Mouse (Mus musculus) left cerebral cortex, postnatal 14 days (tissue): Measurements from ENCODE around the gene Rsph3b. TPM values are rescaled to one million over a fixed set of nuclear protein-coding genes. Genes with fewer than 3 reads are reported as not detected.
A peak's percentile ranks its signal among the peaks of the same experiment; 100 is the strongest.
"Not testable (repeated sequence)": the region's sequence is repeated elsewhere in the genome, so short reads cannot be mapped to it uniquely, and the experiment has no call there.

Experiments
- DNase-seq, 2 experiments: peaks; one replicate each; pipeline ENCODE4 v3.0.0; 2021 to 2022; ENCODE audit warnings: low spot score in 2 of 2, mixed read lengths in 1 of 2
- intact Hi-C: fragments of 180-260 bp; cut with DNase I; formaldehyde crosslinking; loops from one replicate; pipeline ENCODE4 v1.15.1; 2025
- long read RNA-seq, 2 experiments: library from polyadenylated mRNA; stranded (forward); transcript quantifications; one replicate each; pipeline ENCODE4 v2.0.0; 2021
- total RNA-seq, 2 experiments: library from RNA; stranded (reverse); gene quantifications; 2 replicates each; pipeline ENCODE4 v1.2.3; 2021

Rsph3b gene
- 10 to 100 TPM; 29.1 to 31.0 TPM for total RNA-seq
- long read RNA-seq, experiment 1, transcript Rsph3b-202 (8 exons, 2,243 nt) = major isoform, 21 of 22 reads
- long read RNA-seq, experiment 1, partial matches to known transcripts = 0 of 22 reads
- long read RNA-seq, experiment 1, other reads (novel, unspliced or antisense) = 1 of 22 reads
- long read RNA-seq, experiment 2, transcript Rsph3b-202 (8 exons, 2,243 nt) = major isoform, 11 of 15 reads
- long read RNA-seq, experiment 2, partial matches to known transcripts = 2 of 15 reads
- long read RNA-seq, experiment 2, other reads (novel, unspliced or antisense) = 2 of 15 reads

- DNase-seq = peak; percentile 75 to 83
- intact Hi-C loops = loop anchor here (10.0 kb wide), 1 partner anchor 997 kb away; the partner anchor contains the start of gene Rsph3a
Observed at GRCm38 (mm10) chr17:6947984-6948768, at the start of gene Rsph3b. Gene Rsph3b, minus strand, starts transcription at chr17:6948682.

GRCm38 (mm10) chr17:6997778-6998490, 49.5 kb upstream of the Rsph3b start:
- intact Hi-C loops, DNase-seq: not testable (repeated sequence)

- DNase-seq, intact Hi-C loops: not testable (repeated sequence)
Observed at GRCm38 (mm10) chr17:6996826-6997225, 48.3 kb upstream of the Rsph3b start.

GRCm38 (mm10) chr17:6995504-6995903, 47.0 kb upstream of the Rsph3b start:
- DNase-seq, intact Hi-C loops: not testable (repeated sequence)

GRCm38 (mm10) chr17:6986118-6986517, 37.6 kb upstream of the Rsph3b start:
- intact Hi-C loops, DNase-seq: not testable (repeated sequence)

- intact Hi-C loops, DNase-seq: not testable (repeated sequence)
Observed at GRCm38 (mm10) chr17:6980144-6980543, 31.7 kb upstream of the Rsph3b start.

GRCm38 (mm10) chr17:6979380-6979779, 30.9 kb upstream of the Rsph3b start:
- intact Hi-C loops, DNase-seq: not testable (repeated sequence)

GRCm38 (mm10) chr17:6978287-6979248, 30.1 kb upstream of the Rsph3b start, which contains the start of gene Gm49721:
Gene Gm49721, plus strand, starts transcription at chr17:6978904.
- intact Hi-C loops = not testable (repeated sequence)
- DNase-seq = peak; percentile 32 to 63

GRCm38 (mm10) chr17:6974985-6975384, 26.5 kb upstream of the Rsph3b start:
- intact Hi-C loops, DNase-seq: not testable (repeated sequence)

GRCm38 (mm10) chr17:6972836-6973396, 24.4 kb upstream of the Rsph3b start:
- intact Hi-C loops, DNase-seq: not testable (repeated sequence)

GRCm38 (mm10) chr17:6971238-6971637, 22.8 kb upstream of the Rsph3b start:
- intact Hi-C loops, DNase-seq: not testable (repeated sequence)

GRCm38 (mm10) chr17:6970334-6970733, 21.9 kb upstream of the Rsph3b start, which contains the start of gene Rnaset2b:
Gene Rnaset2b, plus strand, starts transcription at chr17:6970634.
- DNase-seq, intact Hi-C loops: not testable (repeated sequence)

- intact Hi-C loops, DNase-seq: not testable (repeated sequence)
Observed at GRCm38 (mm10) chr17:6967673-6968072, 19.2 kb upstream of the Rsph3b start.

GRCm38 (mm10) chr17:6965364-6965763, 16.9 kb upstream of the Rsph3b start:
- intact Hi-C loops, DNase-seq: not testable (repeated sequence)

- intact Hi-C loops, DNase-seq: not testable (repeated sequence)
Observed at GRCm38 (mm10) chr17:6962936-6963335, 14.5 kb upstream of the Rsph3b start.

GRCm38 (mm10) chr17:6962339-6962738, 13.9 kb upstream of the Rsph3b start:
- DNase-seq, intact Hi-C loops: not testable (repeated sequence)

- intact Hi-C loops, DNase-seq: not testable (repeated sequence)
Observed at GRCm38 (mm10) chr17:6961181-6962000, 12.9 kb upstream of the Rsph3b start.
